Mouse (Mus musculus): ENCODE data around the gene Ppy.

Gene Ppy

GRCm38 (mm10) chr11:102101219-102101618, at the start of gene Ppy:
Ppy (minus strand) TSS chr11:102101319.
- in situ Hi-C loops (cut with MboI; ENCODE audit: low sequenced_read_pairs): no loop called here

- in situ Hi-C loops (cut with MboI; ENCODE audit: low sequenced_read_pairs): no loop called here
These were observed 46.3 kb upstream of the Ppy start for GRCm38 (mm10) chr11:102147213-102147989.

DNA sequence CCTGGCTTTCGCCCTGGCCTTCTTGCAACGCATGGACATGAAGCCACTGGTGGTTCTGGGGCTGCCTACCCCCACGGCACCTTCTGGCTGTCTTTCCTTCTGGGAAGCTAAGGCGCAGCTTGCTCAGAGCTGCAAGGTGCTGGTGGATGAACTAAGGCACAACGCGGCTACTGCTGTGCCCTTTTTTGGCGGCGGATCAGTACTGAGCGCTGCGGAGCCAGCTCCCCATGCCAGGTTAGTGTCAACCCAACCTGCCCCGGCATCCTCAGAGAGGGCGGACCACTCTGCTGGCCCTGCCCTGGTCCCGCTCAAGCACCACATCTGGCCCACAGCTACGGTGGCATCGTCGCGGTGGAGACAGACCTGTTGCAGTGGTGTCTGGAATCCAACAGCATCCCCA, 45.4 kb upstream of the Ppy start:
- in situ Hi-C loops (cut with MboI; ENCODE audit: low sequenced_read_pairs): no loop called here

- in situ Hi-C loops (cut with MboI; ENCODE audit: low sequenced_read_pairs): no loop called here
These were observed 44.9 kb upstream of the Ppy start for GRCm38 (mm10) chr11:102146005-102146404.

DNA sequence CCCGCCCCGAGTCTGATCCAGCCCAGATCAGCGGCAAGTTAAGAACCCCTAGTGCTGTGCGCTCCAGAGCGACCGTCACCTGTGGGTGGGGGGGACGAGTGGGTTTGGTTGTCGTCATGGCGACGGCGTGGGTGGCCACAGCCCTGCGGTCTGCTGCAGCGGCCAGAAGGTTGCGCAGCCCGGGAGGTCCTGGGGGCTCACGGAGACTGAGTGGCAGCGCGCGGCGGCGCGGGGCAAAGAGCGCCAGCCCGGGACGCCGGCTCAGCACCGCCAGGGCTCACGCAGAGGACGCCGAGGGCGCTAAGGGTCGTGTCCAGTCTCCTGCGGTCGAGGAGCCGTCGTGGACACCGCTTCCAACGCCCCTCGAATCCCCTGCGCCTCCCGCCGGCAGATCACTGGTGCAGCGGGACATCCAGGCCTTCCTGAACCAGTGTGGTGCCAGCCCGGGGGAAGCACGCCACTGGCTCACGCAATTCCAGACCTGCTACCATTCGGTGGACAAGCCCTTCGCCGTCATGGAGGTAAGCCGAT, 44.4 kb upstream of the Ppy start, which contains the start of gene Nags:
Nags (plus strand) TSS at position 43 of the 531 bp plus-strand sequence.
- in situ Hi-C loops (cut with MboI; ENCODE audit: low sequenced_read_pairs): no loop called here

- in situ Hi-C loops (cut with MboI; ENCODE audit: low sequenced_read_pairs): no loop called here
These were observed 43.9 kb upstream of the Ppy start for GRCm38 (mm10) chr11:102144957-102145470.

- in situ Hi-C loops (cut with MboI; ENCODE audit: low sequenced_read_pairs): no loop called here
These were observed 41.2 kb upstream of the Ppy start for GRCm38 (mm10) chr11:102142355-102142754.

DNA sequence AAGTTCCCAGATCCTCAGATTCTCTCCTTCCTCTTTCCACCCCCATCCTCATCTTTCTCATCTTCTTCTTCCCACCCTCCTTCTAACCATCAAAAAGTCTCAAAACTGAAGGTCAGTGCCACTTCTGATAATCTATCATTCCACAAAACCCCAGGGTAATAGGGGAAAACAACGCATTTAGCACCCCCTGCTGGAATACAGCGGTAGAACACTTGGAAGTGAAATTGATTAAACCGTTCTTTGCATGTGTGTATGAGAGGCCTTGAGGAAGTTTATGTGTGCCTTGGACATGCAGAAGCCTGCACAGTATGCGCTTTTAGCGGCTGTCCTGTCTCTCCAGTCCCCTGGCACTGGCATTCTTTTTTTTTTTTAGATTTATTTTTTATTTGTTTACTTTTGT, 39.4 kb upstream of the Ppy start:
- in situ Hi-C loops (cut with MboI; ENCODE audit: low sequenced_read_pairs): no loop called here

DNA sequence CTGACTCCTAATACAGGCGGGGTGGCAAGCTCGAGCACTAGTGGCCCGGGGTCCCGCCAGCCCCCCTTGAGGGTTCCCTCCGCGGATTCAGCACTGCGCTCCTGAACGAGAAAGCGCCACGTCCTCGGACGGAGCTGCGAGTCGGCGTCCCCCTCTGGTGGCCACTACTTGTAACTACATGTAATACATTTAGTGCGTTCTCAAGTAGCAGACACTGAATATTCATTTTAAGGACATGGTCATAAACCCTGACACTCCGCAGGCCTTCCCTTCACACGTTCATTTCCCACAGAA, 37.3 kb upstream of the Ppy start:
- in situ Hi-C loops (cut with MboI; ENCODE audit: low sequenced_read_pairs): loop anchor here (5.0 kb wide), 1 partner anchor 71 kb away; no protein-coding TSS in a partner anchor

GRCm38 (mm10) chr11:102137625-102138446, 36.7 kb upstream of the Ppy start:
- in situ Hi-C loops (cut with MboI; ENCODE audit: low sequenced_read_pairs): loop anchor here (5.0 kb wide), 1 partner anchor 71 kb away; no protein-coding TSS in a partner anchor

- in situ Hi-C loops (cut with MboI; ENCODE audit: low sequenced_read_pairs): no loop called here
These were observed 33.4 kb upstream of the Ppy start for GRCm38 (mm10) chr11:102134516-102134915.

DNA sequence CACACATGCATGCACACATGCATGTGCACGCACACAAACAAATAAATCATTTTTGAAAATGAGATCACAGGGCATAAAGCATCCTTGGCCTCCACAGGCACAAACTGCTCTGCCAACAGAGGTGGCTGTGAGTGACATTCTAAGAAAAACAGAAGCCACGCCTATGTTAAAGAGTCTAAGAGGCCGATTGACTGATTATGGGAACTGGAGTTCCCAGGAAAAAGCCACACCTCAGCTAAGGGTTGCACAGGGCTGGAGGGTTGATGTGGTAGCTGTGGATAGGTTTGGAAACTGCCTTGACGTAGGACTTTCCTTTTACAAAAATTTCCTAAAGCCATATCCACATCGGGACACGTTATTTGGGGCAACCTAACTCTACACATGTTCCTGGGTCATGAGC, 16.3 kb upstream of the Ppy start:
- in situ Hi-C loops (cut with MboI; ENCODE audit: low sequenced_read_pairs): no loop called here

GRCm38 (mm10) chr11:102116241-102116640, 15.1 kb upstream of the Ppy start:
- in situ Hi-C loops (cut with MboI; ENCODE audit: low sequenced_read_pairs): no loop called here

GRCm38 (mm10) chr11:102111576-102111975, 10.5 kb upstream of the Ppy start:
- in situ Hi-C loops (cut with MboI; ENCODE audit: low sequenced_read_pairs): no loop called here

DNA sequence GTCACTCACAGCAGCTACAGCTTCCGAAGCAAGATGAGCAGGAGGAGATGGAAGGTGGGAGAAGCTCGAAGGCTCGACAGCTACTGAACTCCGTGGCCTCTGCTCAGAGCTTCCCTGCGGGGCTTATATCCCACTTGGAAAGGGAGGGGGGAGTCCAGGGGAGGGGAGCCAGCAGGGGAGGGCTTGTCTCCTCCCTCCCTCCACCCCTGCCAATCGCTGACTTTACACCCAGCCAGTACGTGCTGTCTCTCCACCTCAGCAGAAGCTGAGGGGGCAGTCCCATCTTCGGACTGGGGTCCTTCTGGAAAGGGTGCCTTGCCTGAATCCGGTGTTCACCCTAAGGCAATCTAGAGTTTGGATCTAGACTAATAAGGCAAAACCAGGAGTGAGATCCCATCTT, 6.6 kb upstream of the Ppy start, which contains the start of gene Pyy:
Pyy (minus strand) TSS at position 101 of the 400 bp plus-strand sequence.
- in situ Hi-C loops (cut with MboI; ENCODE audit: low sequenced_read_pairs): no loop called here

GRCm38 (mm10) chr11:102106911-102107310, 5.8 kb upstream of the Ppy start:
- in situ Hi-C loops (cut with MboI; ENCODE audit: low sequenced_read_pairs): no loop called here

GRCm38 (mm10) chr11:102102485-102103258, 1.6 kb upstream of the Ppy start:
- in situ Hi-C loops (cut with MboI; ENCODE audit: low sequenced_read_pairs): no loop called here

DNA sequence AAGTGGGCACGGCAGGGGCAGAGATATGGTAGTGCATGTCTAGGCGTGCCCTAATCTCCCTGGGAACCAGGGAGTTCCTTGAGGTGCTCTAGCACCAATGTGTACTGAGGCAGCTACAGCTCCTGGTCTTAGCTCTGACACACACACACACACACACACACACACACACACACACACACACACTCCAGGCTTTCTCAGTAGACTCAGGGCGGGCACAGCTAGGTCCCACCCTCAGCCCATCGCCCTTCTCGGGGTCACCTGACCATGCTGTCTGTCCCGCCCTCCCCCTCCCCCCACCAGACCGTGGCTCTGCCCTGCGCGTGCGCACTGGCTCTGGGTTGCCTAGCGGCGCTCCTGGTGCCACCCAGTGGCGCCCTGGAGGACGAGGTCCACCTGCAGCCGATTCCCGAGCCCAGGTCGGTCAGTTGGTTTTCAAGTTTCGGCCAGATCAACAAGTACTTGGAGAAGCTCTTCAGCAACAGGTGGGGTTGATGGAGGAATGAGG, 4.2 kb downstream of the Ppy start:
- in situ Hi-C loops (cut with MboI; ENCODE audit: low sequenced_read_pairs): no loop called here

DNA sequence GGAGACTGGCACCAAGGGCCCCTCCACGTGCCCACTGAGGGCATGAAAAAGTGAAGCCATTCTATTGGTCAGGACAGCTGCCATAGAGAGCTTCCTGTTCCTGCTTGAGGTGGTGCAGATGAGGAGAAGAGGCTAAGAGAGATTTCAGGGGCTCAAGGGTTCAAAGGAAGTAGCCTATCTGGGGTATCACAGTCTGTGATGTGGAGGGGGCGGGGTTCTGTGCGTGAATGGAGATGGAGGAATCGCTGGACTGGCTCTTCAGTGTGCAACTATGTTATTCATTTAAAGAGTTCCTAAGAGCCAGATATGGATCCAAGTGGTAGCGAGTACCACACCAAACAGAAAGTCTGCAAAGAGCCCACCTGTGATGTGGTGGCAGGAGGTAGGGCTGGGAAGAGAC, 4.7 kb downstream of the Ppy start:
- in situ Hi-C loops (cut with MboI; ENCODE audit: low sequenced_read_pairs): no loop called here

DNA sequence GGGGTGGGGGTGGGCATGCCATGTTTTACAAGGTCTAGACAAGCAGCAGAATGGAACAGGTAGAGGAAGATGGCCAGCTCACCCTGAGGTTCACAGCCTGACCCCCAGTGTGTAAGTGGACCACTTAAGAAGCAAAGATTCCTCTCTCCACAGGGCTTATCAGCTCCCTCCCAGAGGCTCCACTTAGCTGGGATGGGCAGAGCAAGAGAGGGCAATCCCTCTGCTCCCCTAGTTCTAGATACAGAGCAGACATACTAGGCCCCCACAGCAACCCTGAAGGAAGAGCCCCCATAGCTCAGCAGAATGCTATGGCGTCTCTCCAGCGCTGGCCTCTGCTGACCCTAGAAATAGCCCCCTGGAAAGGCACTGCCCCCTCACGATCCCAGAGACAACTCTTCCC, 5.4 kb downstream of the Ppy start:
- in situ Hi-C loops (cut with MboI; ENCODE audit: low sequenced_read_pairs): no loop called here

Data from CH12F3 (cell line).